Mouse (Mus musculus) regulatory T cell (primary cell): Measurements from ENCODE around the gene Ano4.

Experiments
- in situ Hi-C: fragments of 300-600 bp; cut with MboI, MseI; formaldehyde crosslinking; loops from one replicate; pipeline ENCODE4 v1.15.1; 2025; ENCODE audit warnings: high pct_unique_total_duplicates

Gene Ano4

DNA sequence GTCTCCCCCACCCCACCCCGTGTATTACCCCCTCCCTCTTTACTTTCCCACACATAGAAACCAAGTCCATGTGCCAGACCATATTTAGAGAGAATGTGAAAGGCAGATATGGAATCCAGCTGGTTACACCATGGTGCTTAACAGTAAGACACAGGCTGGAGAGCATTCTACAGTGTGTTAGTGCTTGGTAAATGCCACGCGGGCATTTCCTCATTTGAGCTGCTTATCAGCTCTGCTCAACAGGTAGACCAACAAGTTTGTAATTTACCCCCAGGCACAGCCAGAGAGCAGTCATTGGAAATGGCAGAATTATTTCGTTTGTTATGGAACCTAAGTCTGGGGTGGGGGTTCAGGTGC lies 394.3 kb downstream of the Ano4 start:
- in situ Hi-C loops = no loop called here

DNA sequence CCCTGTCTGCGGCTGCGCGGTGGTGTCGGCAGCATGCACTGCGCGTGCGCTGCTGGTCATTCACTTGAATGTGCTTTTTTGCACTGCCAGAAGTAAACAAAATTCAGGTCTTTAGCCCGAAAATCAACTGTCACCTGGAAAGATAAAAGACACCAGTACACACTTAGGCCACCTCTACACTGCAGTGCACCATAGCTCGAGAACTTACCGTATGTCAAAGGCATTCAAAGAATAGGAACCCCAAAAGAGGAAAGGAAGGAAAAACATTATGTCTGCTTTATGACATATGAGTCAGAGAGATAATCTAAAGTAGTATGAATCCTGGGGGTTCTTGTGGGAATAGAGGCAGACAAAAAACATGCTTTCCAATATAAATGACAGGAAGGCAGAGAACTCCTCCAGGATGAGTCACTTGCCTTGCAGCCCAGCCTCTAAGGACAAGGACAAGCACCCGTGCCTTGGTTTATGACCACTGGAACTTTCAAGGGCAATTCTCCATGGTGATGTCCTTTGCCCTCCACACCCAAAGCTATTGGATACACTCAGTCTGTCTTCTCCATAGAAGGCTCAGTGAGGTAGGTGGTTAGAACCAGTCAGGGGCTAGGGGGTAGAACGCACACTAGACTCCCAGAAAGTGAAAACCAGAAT lies 394.8 kb downstream of the Ano4 start:
- in situ Hi-C loops = no loop called here
